Mouse (Mus musculus) liver, embryonic 14.5 days (tissue): ENCODE measurements around the gene Gabra2.

Experiments
- CTCF ChIP-seq: IDR thresholded peaks from 2 replicates; pipeline ENCODE4 v1.5.1; 2016; ENCODE audit warnings: antibody characterized with exemption, low read depth, control low read depth
- EP300 ChIP-seq: IDR thresholded peaks from 2 replicates; pipeline ENCODE4 v1.6.1; 2016; ENCODE audit warnings: antibody characterized with exemption, low read depth

DNA sequence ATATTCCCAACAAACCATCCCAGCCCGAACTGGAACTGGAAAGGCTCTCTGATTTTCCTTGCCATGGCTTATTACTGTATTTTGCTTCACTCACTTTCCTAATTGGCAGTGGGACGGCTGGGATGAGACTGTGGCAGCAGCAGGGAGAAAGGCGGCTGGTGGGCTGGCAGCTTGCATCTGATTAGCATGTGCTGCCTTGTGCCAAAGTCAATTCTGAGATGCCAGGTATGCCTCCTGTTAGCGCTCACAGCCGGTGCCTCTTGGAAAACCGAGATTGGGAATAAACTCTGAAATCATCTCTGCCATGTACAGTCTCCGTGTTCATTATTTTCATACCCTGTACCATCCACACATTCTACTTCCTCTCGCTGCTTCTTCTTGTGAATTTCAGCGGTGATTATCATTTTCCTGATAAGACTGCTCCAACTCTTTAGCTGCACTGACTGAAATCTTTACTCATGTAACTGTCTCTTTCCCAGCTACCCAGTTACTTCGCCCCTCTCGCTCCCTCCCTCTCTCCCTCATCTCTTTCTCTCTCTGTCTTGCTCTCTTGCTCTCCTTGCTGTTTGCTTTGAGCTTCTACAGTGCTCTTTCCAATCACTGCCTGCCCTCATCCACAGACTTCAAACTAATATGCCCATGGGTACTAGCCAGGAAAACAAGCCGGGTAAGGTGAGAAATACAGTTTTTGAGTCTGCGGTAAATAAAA lies 99.9 kb downstream of the Gabra2 start:
- TF ChIP-seq EP300 (no peak), CTCF (no peak)
